Mouse (Mus musculus) bone marrow macrophage, adult 2 months (primary cell): ENCODE results near the gene Arid5b. TPM values are rescaled to one million over a fixed set of nuclear protein-coding genes. Genes with fewer than 3 reads are reported as not detected.
A peak's percentile ranks its signal among the peaks of the same experiment; 100 is the strongest.

Experiments used
- H3K27ac ChIP-seq: 2 replicates; pipeline ENCODE4 v1.5.1; 2012; ENCODE audit warnings: low read depth, low read length; ENCODE audit not compliant: insufficient read depth
- H3K4me1 ChIP-seq: 2 replicates; pipeline ENCODE4 v1.6.1; 2012; ENCODE audit warnings: low read length; ENCODE audit not compliant: control insufficient read depth, insufficient read depth
- H3K4me3 ChIP-seq: 2 replicates; pipeline ENCODE4 v1.5.1; 2012; ENCODE audit warnings: mild to moderate bottlenecking, low read length, moderate library complexity; ENCODE audit not compliant: insufficient read depth
- CTCF ChIP-seq: IDR thresholded peaks from 2 replicates; pipeline ENCODE4 v1.5.1; 2012; ENCODE audit warnings: low read depth, mild to moderate bottlenecking, low read length, moderate library complexity
- POLR2A ChIP-seq: IDR thresholded peaks from 2 replicates; pipeline ENCODE4 v1.6.1; 2012; ENCODE audit warnings: mild to moderate bottlenecking, low read depth, low read length, borderline replicate concordance
- polyA plus RNA-seq: library from polyadenylated mRNA; stranded (reverse); fragments of >200 nt; gene quantifications from 2 replicates; pipeline ENCODE4 v1.2.4, GENCODE M21; 2012; ENCODE audit not compliant: missing spikeins, insufficient read depth, insufficient read length

The Arid5b gene
- polyA plus RNA-seq, 1 experiment, result 26.5 TPM

- peak overlapping the region; percentile 52 for H3K27ac ChIP-seq
- H3K4me3 ChIP-seq, result no peak overlapping the region
- TF ChIP-seq CTCF, result no peak
- TF ChIP-seq POLR2A, result no peak
- peaks cover 16% of the 10 kb centered on the region for H3K4me1 ChIP-seq
Measured at GRCm38 (mm10) chr10:68203860-68204259, 74.7 kb downstream of the Arid5b start.

DNA sequence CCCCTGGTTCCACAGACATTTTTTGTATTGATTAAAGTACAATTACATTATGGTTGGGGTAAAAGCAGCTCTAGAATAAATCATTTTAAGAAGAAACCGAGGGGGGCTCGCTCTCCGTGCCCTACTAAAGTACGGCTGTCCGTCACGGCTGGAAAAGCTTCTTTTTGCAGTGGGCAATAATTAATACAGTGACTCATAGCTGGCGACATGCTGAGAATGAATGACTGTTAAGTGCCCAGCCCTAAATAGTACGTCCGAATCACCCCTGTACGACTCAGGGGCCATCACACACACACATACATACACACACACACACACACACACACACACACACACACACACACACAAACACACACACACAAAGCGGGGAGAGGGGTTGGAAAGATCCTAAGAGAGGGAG, 75.2 kb downstream of the Arid5b start:
- peaks cover 16% of the 10 kb centered on the region for H3K4me1 ChIP-seq
- H3K27ac ChIP-seq, result peak overlapping the region; percentile 8; the same call in 1 of the 2 replicates
- TF ChIP-seq CTCF (no peak), POLR2A (no peak)
- no peak overlapping the region for H3K4me3 ChIP-seq

GRCm38 (mm10) chr10:68199440-68199839, 79.1 kb downstream of the Arid5b start:
- H3K4me3 ChIP-seq, result no peak overlapping the region
- H3K27ac ChIP-seq, result no peak overlapping the region
- peaks cover 25% of the 10 kb centered on the region for H3K4me1 ChIP-seq
- TF ChIP-seq POLR2A, result no peak
- no peak for TF ChIP-seq CTCF

DNA sequence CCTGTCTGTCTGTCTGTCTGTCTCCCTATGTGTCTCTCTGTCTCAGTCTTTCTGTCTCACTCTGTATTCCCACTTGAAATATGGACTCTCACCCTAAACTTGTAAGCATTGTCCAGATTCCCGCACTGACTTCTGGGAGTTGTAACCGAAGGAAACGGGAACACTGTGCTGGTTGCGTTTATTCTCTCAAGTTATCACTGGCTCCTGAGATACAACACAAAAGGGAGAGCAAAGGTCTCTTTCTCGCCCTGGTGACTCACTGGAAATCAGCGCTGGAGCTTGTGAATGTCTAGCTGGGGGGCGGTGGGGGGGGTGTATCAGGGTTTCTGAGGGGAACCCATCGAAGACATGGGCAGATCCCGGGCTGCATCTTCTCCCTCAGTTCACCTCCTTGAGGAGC, 82.2 kb downstream of the Arid5b start:
- peaks cover 32% of the 10 kb centered on the region for H3K4me1 ChIP-seq
- TF ChIP-seq CTCF, result no peak
- no peak for TF ChIP-seq POLR2A
- no peak overlapping the region for H3K4me3 ChIP-seq
- H3K27ac ChIP-seq, result peak overlapping the region; percentile 21; the same call in 1 of the 2 replicates

DNA sequence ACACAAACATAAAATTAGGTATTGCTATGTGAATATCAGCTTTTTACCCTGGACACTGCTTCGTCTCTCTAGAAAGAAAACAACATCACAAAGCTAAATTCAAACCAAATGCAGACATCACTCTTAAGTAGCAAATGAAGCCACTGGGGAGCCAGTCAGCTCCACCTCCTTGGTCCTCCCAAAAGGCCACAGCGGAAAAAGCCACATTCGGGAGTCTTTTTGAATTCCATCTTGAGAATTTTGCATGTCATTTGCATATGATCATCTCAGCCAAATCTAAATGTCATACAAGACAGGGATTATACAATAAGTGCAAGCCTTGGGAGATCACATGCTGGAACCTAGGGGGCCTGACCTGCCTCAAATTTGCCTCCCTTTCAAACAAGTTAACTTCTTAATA, 85.0 kb downstream of the Arid5b start:
- Histone ChIP-seq H3K27ac (peak overlapping the region; percentile 98), H3K4me1 (peaks cover 33% of the 10 kb centered on the region), H3K4me3 (no peak overlapping the region)
- TF ChIP-seq CTCF (no peak), POLR2A (no peak)

GRCm38 (mm10) chr10:68192824-68193255, 85.7 kb downstream of the Arid5b start:
- Histone ChIP-seq H3K4me1 (peaks cover 33% of the 10 kb centered on the region), H3K4me3 (0 out of 2 replicates have a peak overlapping the region, but pooled peaks have one; percentile 14), H3K27ac (peak overlapping the region; percentile 98)
- TF ChIP-seq POLR2A, result no peak
- no peak for TF ChIP-seq CTCF

GRCm38 (mm10) chr10:68191691-68192380, 86.7 kb downstream of the Arid5b start:
- Histone ChIP-seq H3K4me3 (peak overlapping the region; percentile 43), H3K4me1 (peaks cover 33% of the 10 kb centered on the region), H3K27ac (peak overlapping the region; percentile 98)
- no peak for TF ChIP-seq CTCF
- TF ChIP-seq POLR2A, result no peak

DNA sequence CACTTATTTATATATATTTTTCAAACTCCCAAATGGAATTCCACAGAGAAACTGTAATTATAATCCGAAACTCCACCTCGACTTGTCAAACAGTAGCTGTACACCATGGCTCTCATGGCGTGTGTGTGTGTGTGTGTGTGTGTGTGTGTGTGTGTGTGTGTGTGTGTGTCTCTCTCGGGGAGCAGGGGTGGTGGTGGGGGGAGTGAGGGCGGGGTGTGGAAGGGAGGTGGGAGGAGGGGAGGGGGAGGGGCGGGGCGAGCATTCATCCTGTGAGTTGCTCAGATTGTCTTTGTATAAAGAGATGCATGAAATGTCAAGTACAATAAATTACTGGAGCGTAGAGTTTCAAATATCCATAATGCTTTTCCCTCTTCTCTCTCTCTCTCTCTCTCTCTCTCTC, 87.4 kb downstream of the Arid5b start:
- no peak for TF ChIP-seq CTCF
- TF ChIP-seq POLR2A, result no peak
- no peak overlapping the region for H3K4me3 ChIP-seq
- H3K27ac ChIP-seq, result no peak overlapping the region
- peaks cover 27% of the 10 kb centered on the region for H3K4me1 ChIP-seq

GRCm38 (mm10) chr10:68189847-68190246, 88.7 kb downstream of the Arid5b start:
- TF ChIP-seq CTCF (no peak), POLR2A (no peak)
- Histone ChIP-seq H3K4me1 (peaks cover 20% of the 10 kb centered on the region), H3K27ac (no peak overlapping the region), H3K4me3 (no peak overlapping the region)

GRCm38 (mm10) chr10:68183096-68183495, 95.4 kb downstream of the Arid5b start:
- TF ChIP-seq CTCF, result no peak
- no peak for TF ChIP-seq POLR2A
- no peak overlapping the region for H3K27ac ChIP-seq
- no peak overlapping the region for H3K4me3 ChIP-seq
- H3K4me1 ChIP-seq, result peaks cover 20% of the 10 kb centered on the region

DNA sequence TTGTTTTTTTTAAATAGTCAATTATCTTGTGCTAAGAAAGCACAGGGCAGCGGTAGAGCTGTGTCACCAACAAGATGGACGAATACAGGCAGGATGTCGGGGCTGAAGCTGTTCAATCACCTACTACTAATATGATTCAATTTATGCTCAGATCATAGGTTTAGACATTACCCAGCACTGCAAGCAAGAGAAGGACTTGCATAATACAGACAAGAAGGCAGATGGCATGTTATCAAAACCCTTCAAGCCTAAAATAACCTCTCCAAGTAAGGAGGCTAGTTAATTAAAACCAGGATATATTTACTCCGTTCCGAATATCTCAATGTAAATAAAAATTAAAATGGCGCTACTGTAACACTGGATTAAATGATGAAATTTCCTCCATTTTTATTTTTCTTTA, 96.3 kb downstream of the Arid5b start:
- Histone ChIP-seq H3K27ac (no peak overlapping the region), H3K4me3 (no peak overlapping the region), H3K4me1 (peaks cover 28% of the 10 kb centered on the region)
- TF ChIP-seq POLR2A, result no peak
